Mouse (Mus musculus): ENCODE data around the gene Ptges2. TPM values are rescaled to one million over a fixed set of nuclear protein-coding genes. Genes with fewer than 3 reads are reported as not detected.

The Ptges2 gene
- 1.9 TPM for polyA plus RNA-seq (2014; fragmentation: Illumina TruSeq; extraction: RNeasy Lipid Tissue Mini Kit (QIAGEN cat#74804))

GRCm38 (mm10) chr2:32395484-32395945 is at the start of gene Ptges2:
Gene Ptges2 (plus strand): TSS chr2:32395896.

GRCm38 (mm10) chr2:32352151-32353006 is 43.3 kb upstream of the Ptges2 start, which contains the start of gene Ciz1:
Gene Ciz1 (plus strand): TSS chr2:32352327.

GRCm38 (mm10) chr2:32353007-32353542 is 42.6 kb upstream of the Ptges2 start, which contains the start of gene Dnm1:
Gene Dnm1 (minus strand): TSS chr2:32353338.

GRCm38 (mm10) chr2:32381775-32382223 is 13.9 kb upstream of the Ptges2 start, which contains the start of gene 1110008P14Rik:
Gene 1110008P14Rik (minus strand): TSS chr2:32381938.

GRCm38 (mm10) chr2:32387706-32388490 is 7.8 kb upstream of the Ptges2 start, which contains the start of gene Lcn2:
Gene Lcn2 (minus strand): TSS chr2:32388252.

GRCm38 (mm10) chr2:32449761-32450754 is 54.4 kb downstream of the Ptges2 start, which contains the start of gene Naif1:
Gene Naif1 (plus strand): TSS chr2:32450457.

GRCm38 (mm10) chr2:32450881-32451844 is 55.5 kb downstream of the Ptges2 start, which contains the start of gene Slc25a25:
Gene Slc25a25 (minus strand): TSS chr2:32451445.

Other genes with a start within 250 kb of the Ptges2 start
- 58.5 TPM for gene Prrc2b, start 244.8 kb upstream of the Ptges2 start, polyA plus RNA-seq (2014; fragmentation: Illumina TruSeq; extraction: RNeasy Lipid Tissue Mini Kit (QIAGEN cat#74804))
- gene Pomt1, start 159.3 kb upstream of the Ptges2 start, polyA plus RNA-seq (2014; fragmentation: Illumina TruSeq; extraction: RNeasy Lipid Tissue Mini Kit (QIAGEN cat#74804)) = 13.1 TPM
- 22.8 TPM for gene Uck1, start 135.7 kb upstream of the Ptges2 start, polyA plus RNA-seq (2014; fragmentation: Illumina TruSeq; extraction: RNeasy Lipid Tissue Mini Kit (QIAGEN cat#74804))
- gene Golga2, start 108.5 kb upstream of the Ptges2 start, polyA plus RNA-seq (2014; fragmentation: Illumina TruSeq; extraction: RNeasy Lipid Tissue Mini Kit (QIAGEN cat#74804)) = 19.7 TPM
- 398 TPM for gene Swi5, start 107.8 kb upstream of the Ptges2 start, polyA plus RNA-seq (2014; fragmentation: Illumina TruSeq; extraction: RNeasy Lipid Tissue Mini Kit (QIAGEN cat#74804))
- 4.8 TPM for gene Ciz1, start 43.6 kb upstream of the Ptges2 start, polyA plus RNA-seq (2014; fragmentation: Illumina TruSeq; extraction: RNeasy Lipid Tissue Mini Kit (QIAGEN cat#74804))
- gene Dnm1, start 42.6 kb upstream of the Ptges2 start, polyA plus RNA-seq (2014; fragmentation: Illumina TruSeq; extraction: RNeasy Lipid Tissue Mini Kit (QIAGEN cat#74804)) = 1.4 TPM
- gene 1110008P14Rik, start 14.0 kb upstream of the Ptges2 start, polyA plus RNA-seq (2014; fragmentation: Illumina TruSeq; extraction: RNeasy Lipid Tissue Mini Kit (QIAGEN cat#74804)) = 1.7 TPM
- gene Lcn2, start 7.6 kb upstream of the Ptges2 start, polyA plus RNA-seq (2014; fragmentation: Illumina TruSeq; extraction: RNeasy Lipid Tissue Mini Kit (QIAGEN cat#74804)) = 5.6 TPM
- 0.83 TPM for gene Naif1, start 54.6 kb downstream of the Ptges2 start, polyA plus RNA-seq (2014; fragmentation: Illumina TruSeq; extraction: RNeasy Lipid Tissue Mini Kit (QIAGEN cat#74804))
- 1.1 TPM for gene Slc25a25, start 55.5 kb downstream of the Ptges2 start, polyA plus RNA-seq (2014; fragmentation: Illumina TruSeq; extraction: RNeasy Lipid Tissue Mini Kit (QIAGEN cat#74804))
- gene Fam102a, start 139.4 kb downstream of the Ptges2 start, polyA plus RNA-seq (2014; fragmentation: Illumina TruSeq; extraction: RNeasy Lipid Tissue Mini Kit (QIAGEN cat#74804)) = 4.4 TPM
- 3.4 TPM for gene Dpm2, start 175.0 kb downstream of the Ptges2 start, polyA plus RNA-seq (2014; fragmentation: Illumina TruSeq; extraction: RNeasy Lipid Tissue Mini Kit (QIAGEN cat#74804))
- not detected for gene Pip5kl1, start 178.9 kb downstream of the Ptges2 start, polyA plus RNA-seq (2014; fragmentation: Illumina TruSeq; extraction: RNeasy Lipid Tissue Mini Kit (QIAGEN cat#74804))
- gene 9430097D07Rik, start 179.8 kb downstream of the Ptges2 start, polyA plus RNA-seq (2014; fragmentation: Illumina TruSeq; extraction: RNeasy Lipid Tissue Mini Kit (QIAGEN cat#74804)) = not detected
- gene St6galnac4, start 191.2 kb downstream of the Ptges2 start, polyA plus RNA-seq (2014; fragmentation: Illumina TruSeq; extraction: RNeasy Lipid Tissue Mini Kit (QIAGEN cat#74804)) = 1.8 TPM
- 2.8 TPM for gene St6galnac6, start 203.8 kb downstream of the Ptges2 start, polyA plus RNA-seq (2014; fragmentation: Illumina TruSeq; extraction: RNeasy Lipid Tissue Mini Kit (QIAGEN cat#74804))
- gene Ak1, start 225.9 kb downstream of the Ptges2 start, polyA plus RNA-seq (2014; fragmentation: Illumina TruSeq; extraction: RNeasy Lipid Tissue Mini Kit (QIAGEN cat#74804)) = 1.8 TPM